Mouse (Mus musculus) mesoderm, embryonic 11.5 days (tissue): ENCODE measurements around the gene Ggt5.

Experiments
- DNase-seq: peaks from one replicate; pipeline ENCODE4 v3.0.0-alpha.2; 2012; ENCODE audit warnings: low read depth, low spot score

Ggt5 gene

DNA sequence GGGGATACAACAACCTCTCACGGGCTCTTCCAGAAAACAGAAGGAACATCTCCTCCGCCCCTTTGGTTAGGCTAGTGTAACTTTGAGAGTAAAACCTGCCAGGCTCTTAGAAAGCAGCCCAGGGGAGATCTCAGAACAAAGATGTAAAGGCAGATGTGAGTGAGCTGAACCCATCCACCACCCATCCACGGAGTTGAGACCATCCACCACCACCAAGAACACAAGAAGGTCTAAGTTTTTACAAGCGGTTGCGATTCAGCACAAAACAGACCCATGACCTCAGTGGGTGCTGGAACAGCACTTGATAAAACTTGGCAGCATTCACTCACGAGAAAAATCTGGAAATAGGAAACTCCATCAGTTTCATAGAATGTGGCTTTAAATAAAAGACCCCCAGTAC, 36.8 kb downstream of the Ggt5 start:
- no peak for DNase-seq

DNA sequence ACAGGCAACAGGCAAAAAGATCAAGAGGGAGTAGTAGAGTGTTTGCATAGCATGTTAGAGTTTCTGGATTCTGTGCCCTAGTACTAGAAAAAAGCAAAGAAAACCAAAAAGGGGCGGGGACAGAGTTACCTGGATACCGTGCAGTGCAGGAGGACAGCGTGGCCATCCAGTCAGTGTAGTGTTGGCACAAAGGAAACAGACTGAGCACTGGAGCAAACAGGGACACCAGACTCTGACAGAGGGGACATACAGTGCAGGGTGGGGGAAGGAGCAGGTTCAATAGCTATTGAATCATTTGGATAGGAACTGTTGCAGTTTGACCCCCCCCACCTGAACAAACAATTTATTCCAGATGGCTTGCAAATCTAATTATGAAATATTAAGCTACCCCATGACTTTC, 37.9 kb downstream of the Ggt5 start:
- no peak for DNase-seq

DNA sequence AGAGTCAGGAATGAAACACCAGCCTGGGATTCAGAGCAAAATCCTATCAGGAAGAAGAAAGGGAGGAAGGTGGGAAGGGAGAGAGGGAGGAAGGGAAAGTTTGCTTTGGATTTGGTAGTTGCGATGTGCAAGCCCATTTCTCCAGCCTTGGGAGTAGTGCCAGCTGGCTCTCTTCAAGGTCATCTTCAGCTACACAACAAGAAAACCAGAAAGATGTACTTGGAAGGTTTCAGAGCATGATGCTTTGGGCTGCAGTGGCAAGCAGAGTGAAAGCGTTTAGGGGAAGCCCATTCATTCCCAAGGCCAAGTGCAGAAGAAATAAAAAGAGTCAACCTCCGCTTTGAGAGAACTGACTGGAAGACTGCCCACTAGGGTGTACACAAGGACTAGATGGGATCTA, 38.4 kb downstream of the Ggt5 start:
- no peak for DNase-seq

DNA sequence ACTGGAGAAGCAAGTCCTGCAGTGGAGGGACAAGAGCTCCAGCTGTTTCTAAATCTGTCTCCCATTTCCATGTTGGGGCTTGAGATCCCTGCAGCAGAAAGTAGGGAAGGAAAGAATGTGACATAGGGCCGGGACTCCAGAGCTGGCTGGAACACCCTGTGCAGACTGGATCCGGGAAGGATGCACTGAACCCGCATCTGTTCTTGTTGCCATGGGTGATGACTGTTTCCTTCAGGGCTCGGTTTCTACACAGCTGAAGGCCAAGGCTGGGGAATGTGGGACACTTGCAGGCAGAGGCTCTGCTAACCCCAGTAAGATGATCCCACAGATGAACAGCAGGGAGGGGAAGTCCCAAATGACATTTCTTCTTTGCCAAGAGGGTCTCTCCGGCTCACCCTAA, 43.5 kb downstream of the Ggt5 start:
- DNase-seq: peak; percentile 21

DNA sequence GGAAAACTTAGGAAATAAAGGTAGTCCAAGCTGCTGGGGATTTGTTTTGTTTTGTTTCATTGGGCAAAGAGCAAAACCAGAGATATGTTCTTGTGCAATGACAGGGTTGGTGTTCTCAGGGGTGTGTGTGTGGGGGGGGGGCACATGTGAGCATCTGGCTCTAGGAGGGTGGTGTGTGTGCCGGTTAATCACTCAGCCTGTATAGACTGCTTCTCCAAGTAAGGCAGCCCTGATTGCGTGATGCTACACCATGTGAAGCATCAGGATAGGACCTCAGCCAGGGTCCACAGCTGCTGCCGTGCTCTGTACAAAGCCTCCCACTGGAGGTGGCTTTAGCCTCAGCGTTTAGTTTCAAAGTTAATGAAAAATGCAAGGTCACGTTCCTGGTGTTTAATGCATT, 43.9 kb downstream of the Ggt5 start:
- no peak for DNase-seq

DNA sequence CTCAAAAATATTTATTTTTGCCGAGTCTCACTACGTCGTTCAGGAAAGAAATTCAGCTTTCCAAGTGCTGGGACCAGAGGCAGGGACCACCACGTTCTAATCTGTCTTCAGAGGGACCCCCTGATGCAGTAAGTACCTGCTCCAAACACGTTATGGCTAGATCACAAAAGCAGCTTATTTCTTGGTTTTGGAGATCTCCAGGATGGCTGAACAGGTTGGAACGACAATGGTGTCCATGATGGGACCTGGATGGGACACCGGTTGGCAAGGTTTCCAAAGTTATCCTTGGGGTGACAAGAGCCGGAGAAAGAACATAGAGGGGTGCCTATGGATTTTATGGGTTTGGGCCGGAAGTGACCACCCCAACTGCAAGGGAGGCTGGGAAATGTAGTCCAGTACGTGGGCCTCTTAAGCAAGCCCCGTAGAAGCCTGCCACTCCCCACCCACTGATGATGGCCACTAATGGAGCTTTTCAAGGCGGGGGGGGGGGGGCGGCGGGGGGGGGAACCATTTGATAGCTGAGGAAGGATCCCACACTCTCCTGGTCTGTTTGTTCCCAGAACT, 44.5 kb downstream of the Ggt5 start:
- no peak for DNase-seq

DNA sequence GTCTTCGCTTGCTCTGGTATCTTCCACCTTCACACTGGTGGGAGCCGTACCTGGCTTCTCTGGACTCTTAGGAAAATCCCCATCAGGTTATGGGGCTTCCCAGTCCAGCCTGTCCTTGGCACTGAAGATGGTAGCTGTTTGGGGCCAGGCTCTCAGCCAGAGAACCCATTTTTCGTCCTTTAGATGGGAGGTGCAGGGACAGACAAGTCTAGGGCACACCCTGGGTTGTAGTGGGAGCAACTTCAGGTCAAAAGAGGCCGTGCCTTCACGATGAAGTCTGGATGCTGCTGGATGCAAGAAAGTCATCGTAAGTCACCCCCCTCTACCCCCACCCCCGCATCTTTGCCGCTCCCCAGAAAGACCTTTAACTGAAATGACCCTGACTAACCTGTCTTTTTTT, 45.5 kb downstream of the Ggt5 start:
- DNase-seq: no peak

DNA sequence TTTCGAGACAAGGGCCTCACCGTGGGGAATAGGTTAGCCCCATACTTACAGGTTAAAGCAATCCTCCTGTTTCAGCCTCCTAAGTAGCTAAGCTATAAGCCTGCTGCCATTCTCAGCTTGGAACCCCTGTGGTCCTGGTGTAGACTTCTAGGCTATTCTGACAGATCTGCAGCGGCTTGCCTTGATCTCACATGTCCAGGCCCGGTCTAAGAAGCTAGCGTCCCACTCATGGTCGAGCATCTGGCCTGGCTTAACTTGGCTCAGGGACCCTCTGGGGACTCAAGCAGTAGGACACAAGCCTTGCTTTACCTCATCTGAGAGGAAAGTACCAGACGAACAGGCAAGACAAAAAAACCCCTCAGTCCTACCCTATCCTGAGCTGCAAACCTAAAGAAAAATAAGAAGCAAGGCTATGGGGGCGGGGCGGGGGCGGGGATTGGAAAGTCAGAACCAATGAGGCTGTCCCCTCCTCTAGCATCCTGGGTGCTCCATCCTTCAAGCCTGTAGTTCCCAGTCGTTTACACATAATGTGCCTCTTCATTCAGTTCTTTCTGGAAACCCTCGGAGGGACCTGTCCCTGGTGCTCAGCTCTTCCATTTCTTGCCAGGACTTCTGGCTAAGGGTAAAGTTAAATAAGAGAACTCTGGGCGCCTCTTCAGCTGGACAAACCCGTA, 46.0 kb downstream of the Ggt5 start:
- DNase-seq: no peak

DNA sequence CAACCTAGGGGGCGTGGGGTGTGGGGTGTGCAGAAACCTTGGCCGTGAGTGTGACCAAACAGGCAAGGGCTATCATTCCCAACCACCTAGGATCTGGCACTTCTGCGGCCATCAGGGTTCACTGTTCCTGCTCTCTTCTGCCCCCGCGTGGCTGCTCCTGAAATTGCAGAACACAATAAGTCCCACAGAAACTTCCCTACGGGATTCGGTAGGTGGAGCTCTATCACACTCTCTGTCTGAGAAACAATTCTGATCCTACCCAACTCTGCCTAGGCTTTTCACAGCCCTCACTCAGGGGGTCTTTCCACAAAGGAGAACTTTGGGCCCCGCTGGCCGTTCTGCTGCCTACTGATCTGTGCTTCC, 46.5 kb downstream of the Ggt5 start:
- DNase-seq: peak; percentile 83

DNA sequence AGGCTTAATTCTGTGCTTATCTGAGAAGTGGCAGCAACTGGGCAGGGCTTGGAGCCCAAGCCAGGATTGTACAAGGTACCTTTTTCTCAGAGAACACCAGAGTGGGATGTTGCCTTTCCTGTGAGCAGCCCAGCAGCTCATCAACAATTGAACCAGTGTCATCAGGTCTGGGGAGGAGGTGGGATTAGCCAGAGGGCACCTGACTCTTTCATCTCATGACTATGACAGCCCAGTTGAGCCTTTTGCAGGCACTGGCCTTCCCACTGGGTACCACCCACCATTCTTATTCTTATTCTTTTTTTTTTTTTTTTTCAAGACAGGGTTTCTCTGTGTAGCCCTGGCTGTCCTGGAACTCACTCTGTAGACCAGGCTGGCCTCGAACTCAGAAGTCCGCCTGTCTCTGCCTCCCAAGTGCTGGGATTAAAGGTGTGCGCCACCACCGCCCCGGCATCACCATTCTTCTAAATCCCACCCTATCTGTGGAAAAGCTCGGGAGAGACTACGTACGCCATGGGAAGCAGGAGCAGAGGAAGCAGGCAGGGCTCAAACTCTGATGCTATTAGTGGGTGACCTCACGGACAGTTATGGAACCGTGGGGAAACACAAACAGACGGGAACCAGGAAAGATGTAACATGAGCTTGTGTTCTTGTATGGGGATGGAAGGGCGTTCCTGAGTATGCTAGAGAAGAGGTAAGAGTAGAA, 47.1 kb downstream of the Ggt5 start:
- no peak for DNase-seq

DNA sequence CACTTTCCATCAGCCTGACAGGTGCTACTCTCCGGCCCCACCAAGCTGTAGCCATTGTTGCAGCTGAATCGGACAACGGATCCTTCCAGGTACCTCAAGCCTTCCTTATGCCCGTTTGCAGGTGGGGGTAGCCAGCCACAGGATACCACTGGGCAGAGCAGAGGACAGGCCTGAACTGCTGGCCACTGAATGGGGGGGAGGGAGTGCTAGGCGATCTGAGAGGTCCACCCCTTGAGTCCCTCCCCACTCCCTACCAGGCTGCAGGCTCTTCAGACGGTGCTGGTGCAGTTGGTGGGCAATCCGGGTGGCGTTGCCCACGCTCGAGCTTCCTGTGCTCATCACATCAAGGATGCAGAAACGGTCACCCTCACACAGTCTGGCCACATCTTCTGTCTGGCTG, 48.6 kb downstream of the Ggt5 start:
- no peak for DNase-seq

DNA sequence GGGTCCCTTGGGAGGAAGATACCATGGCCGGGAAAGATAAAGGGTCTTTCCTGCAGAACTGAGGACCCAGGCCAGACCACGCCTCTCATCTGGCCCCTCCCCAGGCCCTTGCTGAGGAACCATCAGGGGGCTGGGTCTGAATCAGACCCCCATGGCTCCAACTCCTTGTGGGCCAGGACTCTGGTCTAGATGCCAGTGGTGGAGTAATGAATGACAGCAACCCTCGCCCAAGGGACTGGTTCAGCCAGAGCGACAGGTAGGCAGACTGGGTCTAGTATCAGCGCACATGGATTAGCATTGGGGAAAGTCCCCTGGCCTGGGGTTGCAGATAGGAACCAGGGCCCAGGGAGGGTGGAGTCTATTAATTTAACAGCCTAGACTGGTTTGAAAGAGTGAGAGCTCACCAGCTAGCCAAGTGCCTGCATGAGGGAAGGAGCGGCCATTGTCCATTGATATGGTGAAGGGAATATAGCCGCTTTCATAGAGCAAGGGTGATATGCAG, 52.6 kb downstream of the Ggt5 start:
- no peak for DNase-seq

DNA sequence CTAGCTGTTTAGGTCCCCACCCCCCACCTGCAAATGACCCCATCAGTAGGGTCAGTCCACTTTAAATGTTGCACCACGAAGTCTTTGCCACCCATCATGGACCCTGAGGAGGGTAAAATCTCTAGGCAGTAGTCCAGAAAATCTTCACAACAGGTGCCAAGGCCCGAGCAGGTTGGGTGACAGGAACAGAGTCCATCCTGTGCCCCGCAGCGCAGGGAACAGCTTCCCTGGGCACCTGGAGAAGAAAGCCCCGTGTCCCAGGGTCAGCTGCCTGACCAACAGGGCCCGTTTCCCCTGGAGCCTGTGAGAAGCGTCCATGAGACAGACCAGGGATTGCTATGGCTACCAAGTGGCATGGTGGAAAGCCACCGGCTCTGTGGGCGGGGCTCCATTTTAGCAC, 53.3 kb downstream of the Ggt5 start:
- no peak for DNase-seq

DNA sequence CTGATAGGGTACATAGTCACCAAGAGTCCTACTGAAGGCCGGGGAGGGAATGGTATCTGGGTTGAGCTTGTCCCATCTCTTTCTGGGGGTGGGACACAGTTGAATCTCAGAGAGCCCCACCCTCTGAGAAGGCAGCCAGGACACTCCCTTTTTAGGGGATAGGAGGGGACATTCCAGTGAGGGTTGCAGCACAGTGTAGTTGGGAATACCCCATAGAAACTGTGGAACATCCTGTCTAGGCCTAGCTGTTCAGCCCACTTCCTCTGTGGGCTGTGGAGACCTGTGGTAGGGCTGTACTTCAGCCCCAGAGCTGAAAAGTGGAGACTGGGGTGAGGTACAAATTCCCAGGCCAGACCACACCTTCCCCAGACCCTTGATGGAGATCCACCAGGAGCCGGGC, 53.8 kb downstream of the Ggt5 start:
- DNase-seq: no peak

DNA sequence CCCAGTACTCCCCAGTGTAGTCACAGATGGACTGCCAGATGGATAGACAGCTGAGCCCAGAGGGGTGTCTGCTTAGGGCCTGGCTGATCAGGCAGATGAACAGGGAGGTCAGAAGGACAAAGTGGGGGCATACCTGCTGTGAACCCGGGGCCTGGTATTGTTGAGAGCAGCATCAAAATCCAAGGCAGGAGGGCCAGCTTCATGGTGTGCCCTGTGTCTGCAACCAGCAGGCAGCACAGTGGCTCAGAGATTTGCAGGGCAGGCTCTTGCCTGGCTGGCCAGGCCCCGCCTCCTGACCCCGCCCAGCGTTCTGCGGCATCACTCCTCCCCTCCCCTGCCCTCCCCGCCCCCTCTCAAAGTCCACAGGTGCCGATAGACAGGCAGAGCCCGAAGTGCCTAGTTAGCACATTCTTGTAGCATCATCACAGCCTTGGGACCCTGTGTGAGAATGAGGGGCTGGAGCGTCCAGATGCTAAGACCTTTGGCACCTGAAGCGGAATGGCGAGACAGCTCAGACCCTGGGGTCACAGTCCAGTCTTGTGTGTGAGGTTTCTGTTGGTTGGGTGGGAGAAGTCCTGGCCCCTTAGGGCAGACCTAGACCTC, 54.7 kb downstream of the Ggt5 start, which contains the start of gene Susd2:
Susd2 (minus strand) TSS at position 268 of the 603 bp plus-strand sequence.
- DNase-seq: peak; percentile 73

DNA sequence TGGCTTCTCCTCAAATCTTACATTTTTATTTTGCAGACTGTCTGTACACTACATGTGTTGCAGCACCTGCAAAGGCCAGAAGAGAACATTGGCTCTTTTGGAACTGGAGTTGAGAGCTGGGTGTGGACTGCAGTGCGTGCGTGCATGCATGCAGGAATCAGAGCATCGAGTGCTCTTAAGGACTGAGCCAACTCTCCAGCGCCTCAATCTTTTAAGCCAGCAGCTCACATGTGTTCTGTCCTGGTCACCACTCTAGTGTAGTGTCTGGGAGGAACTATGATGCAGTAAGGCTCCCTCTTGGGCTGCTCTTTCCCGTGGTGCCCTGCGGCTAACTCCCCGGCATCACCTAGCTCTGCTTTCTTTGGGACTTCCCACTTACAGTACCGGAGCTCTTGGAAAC, 56.5 kb downstream of the Ggt5 start:
- DNase-seq: no peak

DNA sequence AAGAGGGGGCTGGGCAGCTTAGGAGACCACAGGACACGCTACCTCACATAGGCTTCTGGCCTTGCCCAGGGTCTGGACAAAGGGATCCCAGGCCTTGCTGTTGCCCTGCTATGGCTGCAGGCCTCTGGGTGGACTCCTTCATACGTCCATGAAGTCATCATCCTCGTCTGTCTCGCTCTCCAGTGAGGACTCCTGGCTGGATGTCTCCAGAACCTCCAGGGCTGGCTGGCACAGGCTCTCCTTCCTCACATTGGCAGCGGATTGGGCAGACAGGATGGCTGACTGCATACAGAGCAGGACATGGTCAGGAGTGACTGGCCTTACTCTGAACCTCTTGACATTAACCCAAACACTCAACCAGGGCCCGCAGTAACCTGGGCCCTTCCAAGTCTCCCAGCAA, 57.3 kb downstream of the Ggt5 start:
- DNase-seq: no peak

DNA sequence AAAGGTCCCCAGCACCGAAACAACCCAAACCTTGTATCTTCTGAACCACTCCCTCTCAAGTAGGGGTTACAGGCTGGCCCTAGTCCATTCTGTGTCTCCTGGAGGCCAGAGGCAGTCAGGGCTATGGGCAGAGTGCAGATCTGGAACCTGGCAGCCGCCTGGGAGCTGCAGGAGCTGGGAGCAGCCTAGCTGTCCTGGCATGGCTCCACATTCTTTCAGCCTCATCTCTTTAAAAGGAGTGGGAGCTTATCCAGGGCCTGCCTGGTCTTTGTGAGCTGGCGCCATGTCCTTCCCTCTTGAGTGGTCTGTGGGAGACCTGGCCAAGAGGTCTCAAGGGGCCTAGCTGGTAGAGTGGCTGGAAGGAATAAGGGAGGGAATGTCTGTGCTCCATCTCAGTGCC, 58.2 kb downstream of the Ggt5 start:
- no peak for DNase-seq

DNA sequence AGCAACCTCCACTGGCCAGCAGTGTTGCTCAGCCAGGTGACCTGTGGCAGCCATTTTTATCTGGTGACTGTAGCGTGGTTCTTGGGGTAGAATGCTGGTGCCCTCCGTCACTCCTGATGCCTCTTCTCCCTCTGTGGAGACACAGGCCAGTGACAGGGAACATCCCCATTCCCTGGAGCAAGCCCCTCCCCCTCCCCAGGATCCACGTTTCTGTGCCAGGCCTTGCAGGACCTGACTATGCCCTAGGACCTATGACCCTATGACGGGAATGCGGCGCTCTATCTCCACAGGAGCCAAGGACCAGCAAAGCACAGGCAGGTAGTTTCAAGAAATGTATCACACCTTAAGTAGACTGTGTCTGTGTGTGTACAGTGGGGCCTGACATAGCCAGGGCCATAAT, 59.0 kb downstream of the Ggt5 start:
- DNase-seq: no peak

DNA sequence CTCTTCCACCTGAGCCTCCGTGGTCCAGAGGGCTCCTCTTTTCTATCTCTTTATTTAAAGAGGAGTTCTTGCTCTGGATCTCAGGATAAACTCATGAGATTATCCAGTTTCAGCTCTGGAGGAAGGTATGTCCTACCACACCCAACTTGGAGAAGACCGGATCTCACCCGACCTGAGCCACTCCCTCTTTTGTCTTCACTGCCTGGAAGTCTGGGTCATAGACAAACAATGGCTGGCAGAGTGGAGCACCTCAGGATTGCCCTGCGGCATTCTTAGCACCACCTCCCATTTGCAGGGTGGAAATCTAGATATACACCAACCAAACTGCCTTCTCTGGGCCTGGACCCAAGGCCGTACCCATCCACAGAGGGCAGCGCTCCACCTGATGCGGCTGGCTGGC, 59.9 kb downstream of the Ggt5 start:
- DNase-seq: no peak

DNA sequence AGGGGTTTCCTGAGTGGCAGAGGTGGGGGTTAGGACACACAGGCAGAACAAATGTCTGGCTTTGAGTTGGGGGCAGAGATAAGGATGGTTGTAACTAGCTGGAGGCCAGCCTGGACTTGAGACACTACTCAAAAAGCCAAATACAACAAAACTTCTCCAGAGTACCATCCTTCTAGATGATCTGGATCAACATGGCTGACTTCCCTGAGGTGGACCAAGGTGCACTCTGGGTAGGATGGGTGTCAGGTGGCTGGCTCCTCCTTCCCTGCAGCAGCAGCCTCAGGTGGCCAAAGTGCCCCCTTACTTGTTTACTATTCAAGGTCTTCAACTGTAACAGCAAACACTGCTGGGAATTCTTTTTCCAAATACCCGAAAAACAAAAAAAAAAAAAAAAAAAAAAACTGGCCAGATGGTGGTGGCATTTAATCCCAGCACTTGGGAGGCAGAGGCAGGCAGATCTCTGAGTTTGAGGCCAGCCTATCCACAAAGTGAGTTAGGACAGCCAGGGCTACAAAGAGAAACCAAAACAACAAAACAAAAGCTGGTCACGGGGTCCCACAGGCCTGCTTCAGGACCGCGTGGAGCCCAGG, 60.4 kb downstream of the Ggt5 start:
- no peak for DNase-seq

DNA sequence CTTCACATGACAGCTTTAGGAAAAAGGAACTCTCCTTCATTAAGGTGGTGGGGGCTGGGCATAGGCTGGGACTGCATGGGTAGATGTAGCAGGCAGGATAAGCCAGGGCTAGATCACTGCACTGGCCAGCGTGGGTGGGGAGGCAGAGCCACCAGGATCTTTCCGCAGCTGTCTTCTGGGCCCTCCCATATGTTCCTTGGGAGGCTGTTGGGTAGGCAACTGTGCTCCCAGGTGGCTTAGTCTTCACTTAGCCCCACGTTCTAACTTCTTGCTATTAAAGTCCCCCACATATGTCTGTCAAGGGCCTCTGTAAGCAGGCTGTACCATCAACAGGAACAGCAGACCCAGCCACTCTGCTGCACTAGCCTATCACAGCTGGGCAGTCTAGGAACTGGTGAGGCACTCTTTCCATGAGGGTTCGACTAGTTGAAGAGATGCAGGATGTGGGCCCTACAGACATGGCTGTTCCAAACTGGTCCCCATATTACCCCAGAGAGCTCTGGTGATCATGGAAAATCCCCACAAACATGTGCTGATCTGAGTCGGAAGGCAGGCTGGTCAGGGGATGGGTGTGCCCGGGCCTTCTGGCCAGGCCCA, 61.3 kb downstream of the Ggt5 start:
- DNase-seq: no peak
